Mouse (Mus musculus) urinary bladder, adult 18-20 months (tissue): ENCODE data around the gene Col28a1.

Source experiments
- DNase-seq, 2 experiments: peaks; one replicate each; pipeline ENCODE4 v3.0.0; 2022; ENCODE audit warnings: low spot score in 2 of 2, mixed read lengths in 2 of 2

Col28a1 gene

DNA sequence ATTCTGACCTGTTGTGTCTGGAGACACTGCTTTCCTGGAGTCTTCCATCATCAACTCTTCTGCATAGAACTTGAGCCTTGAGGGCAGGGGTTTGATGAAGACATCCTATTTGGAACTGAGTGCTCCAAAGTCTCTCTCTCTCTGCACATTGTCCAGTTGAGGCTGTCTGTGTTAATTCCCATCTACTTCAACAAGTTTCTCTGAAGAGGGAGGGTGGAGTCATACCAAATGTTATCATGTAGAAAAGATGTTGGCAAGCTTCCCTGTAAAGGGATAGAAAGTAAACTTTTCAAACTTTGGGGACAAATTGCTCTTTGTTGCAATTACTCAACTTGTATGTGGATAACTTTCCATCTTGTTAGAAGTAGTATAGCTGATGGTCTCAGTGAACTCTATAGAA is at the start of gene Col28a1:
TSS of gene Col28a1 (minus strand) at position 101 of the 400 bp plus-strand sequence.
- DNase-seq: no peak

GRCm38 (mm10) chr6:8228596-8228995 is 36.2 kb upstream of the Col28a1 start:
- no peak for DNase-seq

GRCm38 (mm10) chr6:8227035-8227434 is 34.6 kb upstream of the Col28a1 start:
- no peak for DNase-seq

- DNase-seq: no peak
These were observed 18.2 kb upstream of the Col28a1 start for GRCm38 (mm10) chr6:8210661-8211060.

GRCm38 (mm10) chr6:8209866-8210186 is 17.4 kb upstream of the Col28a1 start:
- no peak for DNase-seq

GRCm38 (mm10) chr6:8209047-8209865 is 16.8 kb upstream of the Col28a1 start, which contains the start of gene Mios:
TSS of gene Mios (plus strand) at chr6:8209222.
- DNase-seq: peak; percentile 84 to 85

DNA sequence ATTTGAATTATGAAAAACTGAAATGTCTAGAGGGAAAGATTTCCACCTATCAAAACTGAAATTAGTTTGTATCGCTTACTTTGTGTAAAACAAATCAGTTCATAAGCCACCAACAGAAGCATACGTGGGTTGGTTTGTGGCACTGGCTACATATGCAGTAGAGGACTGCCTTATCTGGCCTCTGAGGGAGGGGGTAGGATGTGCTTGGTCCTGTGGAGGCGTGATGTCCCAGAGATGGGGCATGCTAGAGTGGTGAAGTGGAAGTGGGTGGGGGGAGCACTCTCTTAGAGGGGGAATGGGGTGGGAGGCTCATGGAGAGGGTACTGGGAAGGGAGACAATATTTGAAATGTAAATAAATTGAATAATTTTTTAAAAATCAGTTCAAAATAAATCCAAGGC is 2.5 kb downstream of the Col28a1 start:
- DNase-seq: no peak

DNA sequence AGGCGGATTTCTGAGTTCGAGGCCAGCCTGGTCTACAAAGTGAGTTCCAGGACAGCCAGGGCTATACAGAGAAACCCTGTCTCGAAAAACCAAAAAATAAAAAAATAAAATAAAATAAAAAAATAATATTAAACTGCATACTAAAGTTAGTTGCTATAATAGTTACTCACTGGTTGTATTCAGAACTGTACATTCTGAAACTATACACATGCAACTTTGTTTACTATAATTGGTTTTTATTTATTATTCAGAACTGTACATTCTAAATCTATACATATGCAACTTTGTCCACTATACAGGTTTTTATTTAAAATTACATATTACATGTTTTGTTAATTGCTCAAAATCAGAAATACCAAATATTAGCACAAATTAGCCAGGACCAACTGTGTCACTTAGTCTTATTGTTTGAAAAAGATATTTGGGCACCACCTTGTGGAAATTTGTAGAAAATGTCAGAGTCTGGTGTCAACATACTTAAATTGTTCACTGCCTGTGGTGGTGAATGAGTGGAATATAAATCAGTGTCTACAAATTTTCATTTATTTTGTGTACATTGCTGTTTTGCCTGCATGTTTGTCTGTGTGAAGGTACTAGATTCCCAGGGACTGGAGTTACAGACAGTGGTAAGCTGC is 3.7 kb downstream of the Col28a1 start:
- DNase-seq: no peak

DNA sequence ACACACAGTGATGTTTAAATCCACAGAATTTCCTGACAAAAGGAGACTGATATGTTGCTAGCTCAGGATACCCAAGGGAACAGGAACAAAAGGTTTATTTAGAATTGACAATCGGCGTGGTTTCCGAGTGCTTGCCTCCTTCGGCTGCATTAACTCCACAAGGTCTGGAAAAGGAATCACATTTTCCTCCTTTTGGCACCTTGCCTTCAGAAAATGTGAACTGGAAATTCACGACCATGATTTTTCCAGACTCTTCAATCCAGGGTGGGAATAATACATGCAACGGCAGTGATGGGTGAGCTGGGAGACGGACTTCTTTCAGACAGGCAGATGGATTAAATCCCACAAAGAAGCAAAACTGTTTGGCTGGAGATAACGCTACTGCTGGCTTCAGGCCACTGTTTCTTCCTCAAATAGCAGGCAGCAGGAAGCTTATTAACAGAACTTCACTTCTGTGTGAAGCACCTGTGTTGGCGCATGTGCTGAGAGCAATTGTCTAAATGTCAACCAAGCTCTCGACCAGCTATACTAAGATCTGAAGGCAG is 13.9 kb downstream of the Col28a1 start:
- DNase-seq: no peak

DNA sequence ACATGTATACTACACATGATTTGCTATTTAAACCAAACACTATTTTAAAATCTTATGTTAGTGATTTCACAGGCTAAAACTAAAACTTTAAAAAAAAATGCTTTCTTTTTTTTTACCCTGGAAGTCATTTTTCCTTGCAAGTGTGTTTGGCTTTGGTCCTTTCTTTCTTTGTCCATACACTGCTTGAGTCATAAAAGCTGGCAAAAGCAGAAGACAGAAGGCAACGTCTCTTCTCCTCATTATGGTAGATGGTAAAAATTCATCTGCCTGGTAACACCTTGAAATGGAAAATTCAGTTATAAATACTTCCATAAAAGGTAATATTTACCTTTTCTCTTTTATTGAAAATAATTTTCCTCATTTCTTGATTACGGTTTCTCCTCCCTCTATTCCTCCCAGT is 16.3 kb downstream of the Col28a1 start:
- DNase-seq: no peak

DNA sequence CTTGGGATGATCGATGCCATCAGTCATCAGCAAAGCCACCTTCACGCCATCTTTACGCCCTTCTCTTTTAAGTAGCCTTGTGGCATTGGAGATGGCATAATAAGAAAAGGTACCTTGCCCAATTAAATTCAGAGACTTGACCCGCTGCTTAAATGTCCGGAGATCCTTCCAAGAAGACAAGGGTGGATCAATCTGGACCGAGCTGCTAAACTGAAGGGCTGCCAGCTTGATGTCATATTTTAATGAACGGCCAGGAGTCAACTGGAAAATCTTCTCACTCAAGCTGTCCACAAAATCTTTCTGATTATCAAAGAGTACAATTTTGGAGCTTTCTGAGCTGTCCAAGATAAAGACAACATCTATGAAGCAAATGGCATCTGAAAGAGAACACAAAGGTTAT is 17.1 kb downstream of the Col28a1 start:
- no peak for DNase-seq

GRCm38 (mm10) chr6:8174062-8174461 is 18.4 kb downstream of the Col28a1 start:
- no peak for DNase-seq

DNA sequence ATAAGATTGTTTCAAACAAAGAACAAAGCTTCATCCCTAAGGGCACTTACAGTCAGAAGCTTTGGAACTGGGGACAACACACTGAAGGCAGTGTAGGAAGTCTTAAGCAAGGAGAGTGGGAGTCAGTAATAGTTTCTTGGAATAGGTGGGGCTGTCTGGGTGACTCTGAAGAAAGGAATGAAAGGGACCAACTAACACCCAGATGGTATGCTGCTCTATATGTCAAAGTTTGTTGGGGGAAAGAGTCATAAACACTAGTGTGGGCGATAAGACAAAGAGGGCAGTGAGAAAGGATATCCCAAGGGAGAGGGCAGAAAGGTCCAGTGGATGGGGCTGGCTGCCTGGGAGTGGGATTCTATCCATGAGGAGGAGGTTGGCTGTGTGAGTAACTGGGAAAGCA is 20.3 kb downstream of the Col28a1 start:
- no peak for DNase-seq

DNA sequence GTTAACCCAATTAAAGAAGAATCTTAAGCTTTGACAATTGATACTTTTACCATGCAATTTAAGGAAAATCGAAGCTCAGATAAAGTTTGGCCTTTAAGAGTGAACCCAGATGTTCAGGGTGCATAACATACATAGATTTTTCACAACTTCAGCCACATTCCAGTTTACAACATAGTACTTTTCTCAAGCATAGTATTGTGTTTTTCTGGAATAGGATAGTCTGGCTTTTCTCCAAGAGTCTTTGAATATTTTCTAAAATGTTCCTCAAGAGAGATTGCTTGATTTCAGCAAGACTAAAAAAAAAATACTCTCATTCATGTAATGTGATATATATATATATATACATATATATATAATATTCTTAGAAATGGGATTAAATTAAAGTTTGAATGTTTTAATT is 27.7 kb downstream of the Col28a1 start:
- DNase-seq: no peak

DNA sequence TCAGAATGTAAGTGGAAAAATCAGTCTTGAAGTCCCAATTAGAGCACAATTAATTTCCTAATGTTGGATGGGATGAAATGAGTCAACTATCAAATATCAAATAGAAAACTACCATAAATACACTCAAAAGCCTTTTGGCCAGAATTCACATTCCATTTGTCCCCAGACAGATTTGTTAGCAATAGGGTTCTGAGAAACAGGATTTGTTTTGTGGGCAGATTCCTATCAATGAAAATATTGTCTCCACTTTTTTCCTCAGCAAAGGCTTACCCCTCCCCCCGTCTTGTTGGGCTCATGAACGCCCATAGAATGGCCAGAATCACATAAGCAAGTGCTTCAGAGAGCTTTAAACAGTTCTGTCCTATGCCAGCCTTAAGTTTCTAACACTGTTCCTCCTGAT is 32.4 kb downstream of the Col28a1 start:
- no peak for DNase-seq

DNA sequence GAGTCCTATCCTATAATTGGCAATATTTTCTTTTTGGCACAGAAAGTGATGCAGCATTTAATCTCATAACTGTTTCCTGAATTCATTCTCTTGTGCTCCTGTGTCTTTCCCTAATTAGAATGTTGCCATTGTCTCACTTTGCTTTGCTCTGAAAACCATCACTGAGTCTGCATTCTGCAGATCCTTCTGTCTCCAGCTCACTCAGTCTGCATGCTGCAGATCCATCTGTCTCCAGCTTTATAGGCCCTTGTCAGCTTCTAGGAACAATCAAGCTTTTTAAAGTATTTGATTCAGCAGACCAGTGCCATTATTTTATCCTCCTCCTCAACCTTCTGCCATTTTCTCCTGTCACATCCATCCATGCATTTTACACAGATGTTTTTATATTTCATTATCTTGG is 35.3 kb downstream of the Col28a1 start:
- DNase-seq: no peak

DNA sequence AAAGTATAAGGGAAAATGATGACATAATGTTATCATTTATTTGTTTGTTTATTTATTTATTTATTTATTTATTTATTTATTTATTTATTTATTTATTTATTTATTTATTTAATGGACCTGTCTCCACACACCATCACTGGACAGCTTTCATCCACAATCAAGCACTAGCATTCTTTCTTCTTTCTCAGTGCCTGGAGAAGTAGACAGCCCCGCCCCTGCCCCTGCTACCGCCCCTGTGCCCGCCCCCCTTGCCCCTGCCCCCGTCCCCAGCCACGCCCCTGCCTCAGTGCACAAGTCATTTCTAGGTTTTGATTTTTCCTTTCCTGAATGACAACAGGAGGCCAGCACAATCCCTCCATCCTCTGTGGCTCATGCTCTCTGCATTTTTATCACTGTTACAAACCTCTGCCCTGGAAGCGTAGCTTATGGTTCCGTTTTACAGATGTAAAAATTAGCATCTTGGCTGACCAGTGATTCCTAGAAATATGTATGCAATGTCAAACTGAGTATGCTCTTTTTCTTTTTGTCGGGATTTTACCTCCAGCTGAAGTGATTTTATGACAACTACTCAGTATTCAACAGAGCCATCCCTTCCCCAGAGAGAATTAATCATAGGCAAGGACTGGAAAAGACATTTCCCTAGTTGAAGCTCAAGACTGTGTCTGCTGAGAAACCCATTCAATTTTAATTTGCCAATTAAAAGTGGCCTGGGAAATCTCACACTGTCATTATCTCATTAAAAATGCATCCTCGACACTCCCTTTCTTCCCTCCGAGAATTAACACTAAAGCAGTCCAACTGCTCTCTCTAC is 39.7 kb downstream of the Col28a1 start:
- no peak for DNase-seq

DNA sequence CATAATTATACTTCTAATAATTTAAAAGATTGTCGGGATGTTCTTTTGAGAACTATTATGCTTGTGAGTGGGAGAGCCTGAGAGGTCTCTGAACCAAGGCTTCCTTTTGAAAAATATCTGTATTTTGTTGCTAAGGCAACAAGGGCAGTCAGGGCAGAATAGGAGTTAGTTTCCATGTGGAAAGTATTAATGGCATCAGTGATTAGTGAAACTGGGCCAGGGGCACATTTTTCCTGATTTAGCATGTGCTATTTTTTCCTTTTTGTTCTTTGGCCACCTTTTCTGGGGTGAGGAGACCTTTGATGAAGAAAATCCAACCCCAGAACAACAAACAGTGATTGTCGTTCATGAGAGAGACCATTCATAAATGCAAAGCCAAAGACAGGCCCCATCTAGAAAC is 43.5 kb downstream of the Col28a1 start:
- no peak for DNase-seq

DNA sequence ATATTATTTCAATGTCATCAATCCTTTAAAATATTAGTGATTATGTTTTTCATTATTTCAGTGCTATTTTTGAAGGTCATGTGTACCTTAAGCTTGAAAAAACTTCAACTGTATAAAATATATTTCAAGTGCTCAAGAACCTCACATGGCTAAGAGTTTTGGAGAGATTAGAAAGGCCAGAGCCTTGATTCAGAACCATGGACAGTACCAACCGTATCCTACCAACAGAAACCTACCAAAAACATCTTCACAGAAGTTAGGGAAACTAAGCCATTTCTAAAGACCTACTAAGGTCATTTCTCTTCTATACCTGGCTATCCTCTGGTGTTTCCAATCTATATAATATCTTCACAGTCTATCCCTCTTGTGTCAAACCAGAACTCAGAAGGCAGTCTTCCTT is 50.5 kb downstream of the Col28a1 start:
- DNase-seq: no peak

DNA sequence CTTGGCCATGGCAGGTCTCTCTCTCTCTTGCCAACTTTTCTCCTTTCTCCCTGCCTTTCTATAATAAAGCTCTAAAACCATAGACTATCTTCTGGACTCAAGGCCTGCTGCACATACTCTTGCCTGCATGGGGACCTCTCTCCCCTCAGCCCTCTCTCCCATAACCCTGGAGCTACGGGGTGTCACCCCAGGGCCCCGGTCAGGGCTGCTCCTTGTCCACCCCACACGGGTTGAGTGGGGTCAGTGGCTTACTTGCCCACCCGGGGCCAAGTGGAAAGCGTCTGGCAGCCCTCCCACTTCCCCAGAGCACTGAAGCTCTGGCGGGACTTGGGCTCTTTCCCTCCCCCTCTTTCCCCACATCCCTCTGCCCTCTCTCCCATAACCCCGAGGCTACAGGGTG is 62.3 kb downstream of the Col28a1 start:
- DNase-seq: no peak

DNA sequence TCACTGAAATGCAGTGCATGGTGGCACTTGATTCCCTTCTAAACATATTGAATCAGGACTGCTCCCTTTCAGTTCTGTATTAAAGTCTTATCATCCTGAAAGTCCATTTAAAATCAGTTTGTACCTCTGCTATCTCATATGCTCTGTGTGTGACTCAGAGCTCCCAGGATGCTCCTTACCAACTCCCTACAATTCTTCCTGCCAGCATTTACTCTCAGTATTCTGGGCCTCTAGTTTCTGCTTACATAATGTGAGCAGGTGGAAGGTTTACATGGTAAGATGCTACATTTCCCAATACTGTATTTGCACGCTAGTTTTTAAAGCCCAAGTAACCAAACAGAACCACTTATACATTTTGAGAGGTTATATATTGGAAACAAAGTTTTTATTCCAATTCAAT is 64.3 kb downstream of the Col28a1 start:
- no peak for DNase-seq

GRCm38 (mm10) chr6:8126545-8126944 is 65.9 kb downstream of the Col28a1 start:
- no peak for DNase-seq
